Mouse (Mus musculus): ENCODE results near the gene Garnl3. TPM values are rescaled to one million over a fixed set of nuclear protein-coding genes. Genes with fewer than 3 reads are reported as not detected.

Gene Garnl3
- total RNA-seq, 2 experiments from 2014 or later: 0.34 to 0.69 TPM

DNA sequence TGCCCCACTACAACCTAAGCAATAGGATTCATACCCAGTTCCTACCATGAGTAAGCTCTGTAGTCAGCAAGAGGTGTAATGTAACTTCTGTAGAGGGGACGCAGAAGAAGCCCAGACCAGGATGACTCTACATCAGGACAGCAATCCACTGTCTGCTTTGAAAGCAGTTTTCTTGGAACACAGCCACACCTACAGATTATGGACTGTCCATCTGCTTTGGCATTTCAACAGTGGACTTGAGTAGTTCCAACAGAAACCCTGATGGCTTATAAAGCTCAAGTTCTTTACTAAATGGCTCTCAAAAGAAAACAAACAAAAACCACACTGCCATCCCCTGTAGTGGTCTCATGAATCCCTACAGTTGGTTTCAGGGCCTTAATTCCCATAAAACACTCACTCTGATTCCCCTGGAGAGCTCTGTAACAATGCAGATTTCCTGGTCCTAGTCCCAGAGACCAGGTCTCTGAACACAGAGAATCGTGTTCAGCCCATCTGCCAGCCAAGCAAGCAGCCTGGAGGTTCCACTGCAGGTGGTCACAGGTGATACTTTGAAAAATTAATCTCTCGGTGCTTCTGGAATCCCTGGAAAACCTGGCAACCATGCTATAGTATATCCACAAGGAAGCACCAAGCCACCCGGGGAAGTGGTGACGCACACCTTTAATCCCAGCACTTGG is 42.0 kb downstream of the Garnl3 start:
- no peak for DNase-seq (ENCODE audit: low spot score)

DNA sequence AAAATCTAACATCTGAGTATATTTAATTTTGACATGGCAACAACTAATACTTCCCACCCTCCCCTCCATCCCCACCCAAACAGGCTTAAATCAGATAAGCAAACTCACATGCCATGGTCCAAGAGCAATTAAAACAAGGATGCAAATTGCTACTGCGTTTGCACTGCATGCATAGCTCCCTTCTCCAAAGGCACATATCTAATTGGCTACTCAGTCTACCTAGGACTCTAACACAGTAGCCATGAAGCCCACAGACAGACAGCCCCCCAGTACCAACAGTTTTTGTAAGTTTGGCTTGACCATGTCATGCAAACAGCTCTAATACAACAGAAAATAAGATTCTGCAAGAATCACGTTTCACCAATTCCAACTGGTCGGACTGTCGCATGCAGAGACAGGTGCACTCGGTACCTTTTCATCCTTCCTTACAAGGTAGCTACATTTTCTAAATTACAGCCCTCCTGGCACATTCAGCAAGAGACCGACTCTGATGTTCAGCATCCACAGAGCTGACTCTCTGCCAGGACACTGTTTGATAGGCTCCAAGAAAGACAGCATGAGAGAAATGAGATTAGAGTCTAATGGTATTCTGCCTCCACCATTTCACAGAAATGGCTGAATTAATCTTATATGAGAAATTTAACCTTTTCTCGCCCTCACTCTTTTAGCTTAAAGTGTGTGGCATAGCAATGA is 44.6 kb downstream of the Garnl3 start:
- DNase-seq (ENCODE audit: low spot score): no peak

DNA sequence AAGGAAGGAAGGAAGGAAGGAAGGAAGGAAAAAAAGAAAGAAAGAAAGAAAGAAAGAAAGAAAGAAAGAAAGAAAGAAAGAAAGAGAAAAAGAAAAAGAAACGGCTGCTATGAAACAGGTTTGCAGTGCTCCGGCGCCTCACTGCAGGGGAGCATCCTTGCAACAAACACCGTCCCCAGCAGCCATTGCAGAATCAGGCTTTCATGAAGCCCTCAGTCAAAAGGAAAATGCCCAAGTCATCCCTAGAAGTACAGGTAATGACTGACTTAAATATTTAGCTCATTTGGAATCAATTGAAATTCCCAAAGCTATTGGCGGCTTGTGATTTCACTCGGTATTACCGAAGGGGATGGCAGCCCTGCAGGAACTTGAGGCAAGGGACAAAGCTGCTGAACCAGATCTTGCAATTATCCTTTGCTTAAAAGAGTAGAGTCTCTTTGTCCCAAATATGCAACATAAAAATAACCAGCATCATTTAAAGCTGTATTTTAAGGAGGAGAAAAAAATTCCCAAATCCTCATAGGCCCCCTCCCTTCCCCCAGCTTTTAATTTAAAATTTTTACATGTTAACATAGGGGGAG is 45.3 kb downstream of the Garnl3 start:
- no peak for DNase-seq (ENCODE audit: low spot score)

DNA sequence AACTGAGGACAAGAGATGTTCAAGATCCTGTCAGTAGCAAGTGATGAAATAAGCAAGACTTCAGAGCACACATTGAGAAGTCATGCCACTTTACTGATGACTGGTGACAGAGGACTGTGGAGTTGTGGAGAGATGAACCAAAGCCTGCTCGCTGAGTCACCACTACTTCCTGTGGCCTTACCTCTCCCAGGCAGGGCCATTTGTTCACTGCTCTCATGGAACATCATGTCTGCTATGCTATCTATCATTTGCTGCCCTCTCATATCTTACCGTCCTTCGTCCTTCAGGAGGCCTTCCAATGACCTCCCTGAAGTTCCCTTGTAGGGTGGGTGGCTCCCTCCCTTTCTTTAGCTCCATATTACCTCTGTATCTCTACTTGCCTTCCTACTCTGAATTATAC is 47.2 kb downstream of the Garnl3 start:
- DNase-seq (ENCODE audit: low spot score): no peak

DNA sequence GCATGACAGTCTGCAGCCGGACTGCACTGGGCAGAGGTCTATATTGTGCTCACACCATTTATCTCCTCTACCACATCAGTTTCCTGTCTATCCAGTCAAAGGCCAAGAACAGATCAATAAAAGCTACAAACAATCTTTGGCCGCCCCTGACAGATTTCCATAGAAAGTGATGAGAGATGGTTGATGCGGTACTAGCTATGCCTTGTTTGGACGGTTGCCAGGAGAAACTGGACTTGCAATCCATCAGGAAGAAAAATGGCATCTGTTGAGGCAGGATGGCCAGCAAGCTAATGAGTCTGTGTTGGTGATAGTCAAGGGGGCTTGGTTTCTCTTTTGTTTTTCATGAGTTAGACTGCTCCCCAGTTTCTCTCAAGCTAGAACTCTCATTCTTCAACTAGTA is 51.3 kb downstream of the Garnl3 start:
- no peak for DNase-seq (ENCODE audit: low spot score)

DNA sequence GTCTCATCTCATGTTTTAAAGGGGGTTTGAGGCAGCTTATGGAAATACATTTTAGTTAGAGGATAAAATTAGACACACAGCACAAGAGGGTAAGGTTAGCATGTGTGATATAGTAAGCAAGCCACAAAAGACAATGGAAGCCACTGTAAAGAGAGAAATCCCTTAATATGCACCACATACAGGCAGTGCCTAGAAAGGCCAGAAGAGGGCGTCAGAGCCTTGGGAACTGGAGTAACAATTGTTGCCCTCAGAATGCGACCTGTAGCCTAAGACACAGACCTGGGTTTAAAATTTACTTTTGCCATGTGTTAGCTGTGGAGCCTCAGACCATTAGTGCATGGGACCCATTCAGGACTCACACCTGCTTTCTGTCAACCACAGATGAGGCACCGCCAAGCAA is 54.2 kb downstream of the Garnl3 start:
- DNase-seq (ENCODE audit: low spot score): no peak

DNA sequence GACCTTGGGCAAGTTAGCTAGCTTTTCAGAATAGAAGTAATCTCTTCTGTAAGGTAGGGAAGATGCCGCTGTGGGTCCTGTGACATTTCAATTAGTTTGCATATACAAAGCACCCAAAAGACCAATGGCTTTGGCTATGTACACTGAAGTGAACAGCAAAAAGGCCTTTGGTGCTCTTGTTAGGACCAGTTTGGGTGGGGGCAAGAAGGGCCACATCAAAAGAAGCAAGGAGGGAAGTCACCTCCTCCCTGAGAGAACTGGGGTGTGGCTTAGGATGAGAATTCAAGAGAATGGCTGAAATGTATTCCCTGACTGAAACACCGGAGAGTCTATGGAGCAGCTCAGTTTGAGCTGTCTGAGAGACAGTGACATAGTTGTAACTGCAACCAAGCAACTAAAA is 56.5 kb downstream of the Garnl3 start:
- no peak for DNase-seq (ENCODE audit: low spot score)

DNA sequence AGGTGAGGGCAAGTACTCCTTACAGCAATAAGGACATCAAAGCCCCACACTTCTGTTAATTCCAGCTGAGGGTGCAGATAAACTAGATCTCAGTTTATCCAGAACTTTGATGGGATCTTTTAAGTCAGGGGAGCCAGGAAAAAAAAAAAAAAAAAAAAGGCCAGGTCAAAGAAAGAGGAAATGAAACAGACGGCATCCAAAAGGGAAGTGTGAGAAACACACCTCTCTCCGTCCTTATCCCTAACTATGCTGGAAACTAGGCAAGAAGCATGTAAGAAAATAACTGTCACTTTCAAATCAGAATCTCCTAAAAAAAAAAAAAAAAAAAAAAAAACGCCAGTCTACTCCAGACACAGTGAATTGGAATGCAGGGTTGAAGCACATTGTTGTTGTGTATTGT is 57.3 kb downstream of the Garnl3 start:
- no peak for DNase-seq (ENCODE audit: low spot score)

DNA sequence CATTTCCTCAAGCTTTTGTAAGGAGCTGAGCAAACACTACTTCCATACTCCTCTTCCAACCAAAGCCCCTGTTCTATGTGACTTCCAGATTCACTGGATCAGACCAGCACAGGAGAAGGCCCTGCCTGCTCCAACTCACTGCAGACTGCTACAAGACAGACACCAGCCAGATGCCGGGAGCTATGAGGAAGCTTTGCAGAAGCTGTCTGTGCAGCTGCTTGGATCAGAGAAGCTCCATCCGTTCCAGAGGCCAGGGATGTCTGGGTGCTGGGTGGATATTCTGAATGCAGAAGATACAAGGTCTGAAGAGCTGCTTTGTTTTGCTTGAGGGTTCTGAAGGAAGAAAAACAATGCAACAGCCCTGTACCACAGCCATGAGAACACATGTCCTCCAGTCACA is 59.1 kb downstream of the Garnl3 start:
- DNase-seq (ENCODE audit: low spot score): no peak

DNA sequence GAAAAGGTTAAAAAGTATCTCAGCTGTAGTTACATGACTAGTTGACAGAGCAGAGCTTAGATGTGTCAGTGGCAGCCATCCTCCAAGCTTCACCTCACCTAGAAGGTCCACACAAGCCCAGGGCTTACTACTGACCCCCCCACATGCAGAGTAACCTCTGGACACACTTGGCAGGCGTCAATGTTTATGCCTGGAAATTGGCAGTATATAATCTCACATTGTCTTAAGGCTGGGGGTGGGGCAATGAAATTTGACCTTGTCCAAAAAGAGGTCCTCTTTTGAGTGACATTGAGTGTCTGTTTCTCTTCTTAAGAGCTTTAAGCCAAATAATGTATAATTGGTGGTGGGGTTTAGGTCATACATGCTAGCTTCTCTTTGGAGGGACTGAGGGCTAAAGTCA is 65.8 kb downstream of the Garnl3 start:
- no peak for DNase-seq (ENCODE audit: low spot score)

DNA sequence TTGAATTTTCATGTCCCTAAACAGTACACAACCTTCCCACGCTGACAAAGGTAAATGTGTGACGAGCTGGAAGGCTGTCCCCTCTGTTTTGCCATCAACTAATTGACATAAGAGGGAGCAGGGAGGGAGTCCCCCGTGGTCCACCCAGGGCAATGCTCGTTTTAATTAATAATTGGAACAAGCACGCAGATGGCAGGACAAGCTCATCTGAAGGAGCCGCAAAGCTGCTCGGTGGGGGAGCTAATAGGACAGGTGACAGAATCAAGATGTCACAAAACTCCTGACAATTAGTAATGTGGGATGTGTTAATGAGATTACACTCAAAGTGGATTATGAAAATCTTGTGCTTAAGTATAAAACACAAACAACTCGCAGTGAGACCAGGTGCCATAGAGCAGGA is 68.7 kb downstream of the Garnl3 start:
- DNase-seq (ENCODE audit: low spot score): no peak

DNA sequence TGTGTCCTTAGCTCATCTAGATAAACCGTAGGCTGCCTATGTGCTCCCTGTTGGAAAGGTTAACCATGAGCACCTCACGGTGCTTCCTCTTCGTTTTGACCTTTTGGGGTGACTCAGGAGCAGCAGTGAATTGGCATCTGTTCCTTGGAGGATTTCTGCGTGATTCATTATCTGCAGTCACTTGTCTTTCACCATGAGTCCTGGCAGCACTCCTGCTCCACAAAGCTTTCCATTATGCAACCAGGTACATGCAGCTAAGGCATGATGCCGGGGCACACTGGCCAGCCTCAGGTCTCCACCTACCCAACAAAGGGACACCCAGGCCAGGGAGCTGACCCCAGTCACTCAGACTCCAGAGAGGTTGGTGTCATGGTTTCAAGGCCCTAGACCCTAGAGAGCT is 72.5 kb downstream of the Garnl3 start:
- no peak for DNase-seq (ENCODE audit: low spot score)

DNA sequence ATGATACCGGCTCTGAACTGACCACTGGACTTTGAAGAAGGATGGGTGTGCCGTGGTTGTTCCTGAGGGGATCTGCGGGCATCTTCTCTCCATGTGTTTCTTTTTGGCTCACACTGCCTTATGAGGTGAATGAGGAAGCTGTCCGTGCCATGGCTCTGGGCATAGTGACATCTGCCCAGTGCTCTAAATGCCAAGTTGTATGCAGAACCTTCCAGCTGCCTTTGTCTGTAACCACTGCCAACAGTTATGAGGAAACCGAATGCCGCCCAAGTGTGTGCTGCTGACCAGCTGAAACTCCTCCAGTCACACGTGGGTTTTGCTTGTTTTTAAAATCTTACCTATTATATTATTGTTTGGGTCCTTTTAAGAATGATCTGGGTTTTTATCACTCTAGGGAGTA is 73.9 kb downstream of the Garnl3 start:
- peak; percentile 5 for DNase-seq (ENCODE audit: low spot score)

DNA sequence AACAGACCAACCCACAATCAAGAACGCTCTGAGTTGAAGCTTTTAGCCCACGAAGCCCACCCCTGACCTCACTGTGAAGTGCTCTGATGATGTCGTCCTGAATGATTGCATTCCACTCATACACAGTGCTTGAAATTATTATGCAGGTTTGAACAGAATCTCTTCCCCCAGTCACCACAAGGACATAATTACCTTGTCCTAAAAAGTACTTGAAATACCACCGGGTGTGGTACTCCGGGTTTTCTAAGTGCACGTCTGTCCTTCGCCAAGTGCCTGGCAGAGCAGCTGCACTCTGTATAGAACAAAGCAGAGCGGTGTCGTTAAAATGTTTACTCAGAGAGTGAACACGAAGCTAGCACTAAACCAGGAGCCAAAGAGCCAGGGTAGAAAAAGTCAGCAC is 77.5 kb downstream of the Garnl3 start:
- DNase-seq (ENCODE audit: low spot score): no peak

DNA sequence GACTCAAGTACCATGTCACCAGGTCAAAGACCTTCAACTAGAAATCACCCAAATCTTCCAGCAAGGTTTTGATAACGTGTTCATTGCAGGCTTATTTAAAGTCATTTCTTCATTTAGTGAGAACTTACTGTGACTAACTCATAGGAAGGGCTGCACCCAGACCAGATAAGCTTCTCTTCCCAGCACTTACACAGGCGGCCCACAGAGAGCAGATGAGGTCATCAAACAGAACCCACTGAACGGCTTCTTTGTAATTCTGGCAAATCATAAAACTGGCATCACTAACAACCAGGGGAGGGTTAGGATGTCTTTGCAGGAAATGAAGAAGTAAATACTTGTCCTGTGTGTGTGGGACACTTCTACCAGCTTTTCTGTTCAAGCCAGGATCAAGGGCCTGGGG is 84.1 kb downstream of the Garnl3 start:
- DNase-seq (ENCODE audit: low spot score): no peak

DNA sequence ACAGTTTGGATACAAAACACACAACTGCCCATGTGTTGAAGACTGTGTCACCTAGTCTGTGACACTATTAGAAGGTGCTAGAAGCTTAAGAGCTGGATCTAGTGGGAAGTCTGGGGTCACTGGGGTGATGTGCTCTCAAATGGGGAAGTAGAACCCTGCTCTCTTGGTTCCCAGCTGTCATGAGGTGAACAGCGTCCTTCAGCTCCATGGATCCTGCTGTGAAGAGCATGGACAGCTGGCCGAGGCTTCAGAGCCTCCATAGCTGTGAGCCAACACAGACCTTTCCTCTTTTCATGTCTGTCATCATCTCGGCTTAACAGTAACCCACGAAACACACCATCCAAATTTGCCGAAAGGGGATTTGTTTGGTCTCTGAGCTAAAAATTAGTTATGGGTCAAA is 84.5 kb downstream of the Garnl3 start:
- no peak for DNase-seq (ENCODE audit: low spot score)

DNA sequence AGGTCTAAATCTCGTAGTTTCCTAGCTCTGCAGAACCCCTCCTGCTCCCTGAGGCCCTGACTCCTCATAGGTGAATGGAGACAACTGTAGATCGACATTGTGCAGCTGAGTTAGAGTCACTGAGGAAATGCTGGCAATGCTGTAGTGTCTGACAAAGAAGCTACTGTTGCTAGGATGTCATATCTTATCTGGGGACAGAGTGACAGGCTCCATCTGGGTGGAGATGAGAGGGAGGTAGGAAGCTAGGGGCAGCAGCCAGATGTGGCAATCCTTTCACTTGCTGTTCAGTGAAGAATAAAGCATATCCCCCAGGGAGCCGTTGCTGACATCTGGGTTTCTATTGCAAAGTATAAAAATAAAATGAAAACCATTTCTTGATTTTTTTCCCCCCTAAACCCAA is 85.6 kb downstream of the Garnl3 start:
- DNase-seq (ENCODE audit: low spot score): no peak

DNA sequence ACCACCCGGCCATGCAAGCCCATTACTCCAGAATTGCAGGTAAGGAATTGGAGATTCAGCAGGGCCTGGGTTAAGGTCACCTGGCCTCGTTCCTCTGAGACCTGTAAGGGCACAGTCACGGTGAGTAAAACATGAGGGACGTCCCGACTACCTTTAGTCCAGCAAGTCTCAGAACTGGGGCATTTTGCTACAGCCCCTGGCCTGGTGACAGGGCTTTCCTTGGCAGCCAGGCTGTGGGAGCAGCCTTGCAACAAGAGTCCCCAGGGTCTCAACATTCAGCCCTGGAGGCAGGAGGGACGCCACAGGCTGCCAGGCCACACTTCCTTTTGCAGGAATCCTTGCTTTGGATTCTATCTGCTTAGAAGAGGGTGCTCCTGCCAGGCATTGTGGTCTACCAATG is 88.7 kb downstream of the Garnl3 start:
- no peak for DNase-seq (ENCODE audit: low spot score)

DNA sequence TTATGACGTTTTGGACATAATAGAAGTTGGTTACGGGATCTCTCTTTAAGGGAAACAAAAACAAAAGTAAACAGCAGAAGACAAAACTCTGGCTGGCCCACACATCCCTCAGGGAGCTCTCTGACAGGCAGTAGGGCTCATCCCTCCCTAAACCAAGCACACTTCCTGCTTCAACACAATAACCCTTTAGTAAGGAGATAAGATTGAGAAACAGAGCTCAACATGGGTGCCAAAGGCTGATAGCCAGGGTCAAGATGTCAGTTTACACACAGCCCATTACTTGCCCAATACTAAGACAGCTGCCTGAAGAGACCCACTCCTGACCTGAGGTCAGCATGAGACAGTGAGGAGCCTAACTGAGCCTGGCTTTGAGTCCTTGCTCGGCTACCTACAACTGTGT is 89.9 kb downstream of the Garnl3 start:
- no peak for DNase-seq (ENCODE audit: low spot score)

DNA sequence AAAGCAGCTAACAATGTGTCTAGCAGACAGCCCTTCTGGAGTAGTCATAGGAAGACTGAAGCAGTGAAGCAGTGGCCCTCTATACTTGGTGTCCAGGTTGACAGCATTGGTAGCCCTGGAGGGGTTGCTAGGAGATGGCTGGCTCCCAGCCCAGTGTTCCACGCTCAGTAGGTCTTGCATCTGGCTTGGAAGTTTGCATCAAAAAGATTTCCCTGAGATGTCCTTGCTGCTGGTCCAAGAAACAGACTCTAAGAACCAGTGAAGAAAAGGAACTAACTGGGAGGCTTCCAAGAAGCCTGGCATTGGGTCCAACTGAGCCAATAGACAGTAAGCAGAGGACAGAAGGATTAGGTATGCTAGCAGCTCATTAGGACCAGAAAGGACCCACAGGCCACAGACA is 94.0 kb downstream of the Garnl3 start:
- DNase-seq (ENCODE audit: low spot score): no peak

DNA sequence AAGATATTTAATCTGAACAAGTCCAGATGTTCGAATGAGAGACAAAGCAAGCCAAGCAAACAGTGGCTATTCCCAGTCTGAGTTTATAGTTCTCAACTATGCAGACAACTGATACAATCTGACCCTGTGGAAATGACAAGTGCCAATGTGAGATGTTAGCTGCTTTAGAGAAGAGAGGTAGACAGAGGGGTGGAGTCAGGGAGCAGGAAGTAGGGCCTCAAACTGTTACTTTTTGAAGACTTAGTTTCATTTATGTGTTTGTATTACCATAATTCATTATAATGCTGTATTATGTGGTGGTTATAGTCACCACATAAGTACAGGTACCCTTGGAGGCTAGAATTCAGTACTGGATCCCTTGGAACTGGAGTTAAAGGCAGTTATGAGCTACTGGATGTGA is 96.2 kb downstream of the Garnl3 start:
- DNase-seq (ENCODE audit: low spot score): no peak

DNA sequence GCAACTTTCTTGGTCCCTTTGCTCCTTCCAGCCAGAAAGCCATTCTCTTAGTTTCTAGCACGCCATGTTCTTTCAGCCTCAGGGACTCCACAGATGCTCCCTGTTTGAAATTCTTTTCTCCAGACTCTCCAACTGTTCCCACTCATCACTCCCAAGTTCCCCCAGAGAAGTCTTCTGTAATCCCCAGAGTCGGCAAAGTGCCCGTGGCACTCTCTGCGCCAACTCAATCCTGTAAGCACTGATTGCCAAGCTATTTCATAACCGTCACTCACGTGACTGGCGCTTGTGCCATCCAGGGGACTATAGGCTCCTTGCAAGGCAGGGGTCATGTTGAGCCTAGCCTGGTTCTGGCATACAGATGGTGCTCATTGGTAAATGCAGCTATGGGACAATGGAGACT is 98.2 kb downstream of the Garnl3 start:
- peak; percentile 6 for DNase-seq (ENCODE audit: low spot score)

DNA sequence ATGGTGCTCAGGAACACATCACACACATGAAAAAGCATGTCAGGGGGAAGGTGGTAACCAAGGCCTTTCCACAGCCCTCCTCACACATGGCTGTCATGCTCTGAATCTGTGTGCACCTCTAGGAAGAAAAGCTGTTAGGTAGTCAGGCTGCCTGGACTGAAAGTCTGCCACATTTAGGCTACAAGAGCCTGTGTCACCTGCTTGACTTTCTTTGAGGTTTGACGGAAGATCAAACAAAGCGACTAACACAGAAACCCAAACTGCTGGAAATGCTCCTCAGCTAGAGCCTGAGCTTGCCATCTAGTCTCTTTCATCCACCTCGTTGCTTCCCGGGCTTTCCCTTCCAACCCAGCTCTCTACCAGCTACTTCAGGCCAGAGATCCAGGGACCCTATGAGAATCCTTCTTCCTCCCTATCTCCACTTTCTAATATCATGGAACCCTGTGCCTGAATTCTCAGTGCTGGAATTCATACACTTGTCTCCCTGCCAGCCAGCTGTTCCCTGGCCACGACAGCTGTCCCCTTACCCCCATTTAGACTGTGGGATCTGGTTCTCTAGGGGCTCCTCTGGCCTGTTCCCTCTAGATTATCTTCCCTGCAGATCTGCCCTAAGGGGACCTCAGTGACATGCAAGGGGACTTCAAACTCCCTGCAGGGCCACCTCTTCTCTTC is 98.9 kb downstream of the Garnl3 start:
- DNase-seq (ENCODE audit: low spot score): no peak

Data from gastrocnemius, adult 18-20 months (tissue).